Mouse (Mus musculus): ENCODE data around the gene Zcchc13.

- TF ChIP-seq CTCF (IDR thresholded peaks at IDR 0.05; ENCODE audit: low read depth): no peak
- no peak for TF ChIP-seq EP300 (IDR thresholded peaks at IDR 0.05; ENCODE audit: low read depth)
Measured at GRCm38 (mm10) chrX:103658985-103659384, 28.6 kb downstream of the Zcchc13 start.

Measured in liver, embryonic 14.5 days (tissue).